Mouse (Mus musculus): Measurements from ENCODE around the gene Asic2. TPM values are rescaled to one million over a fixed set of nuclear protein-coding genes. Genes with fewer than 3 reads are reported as not detected.

Asic2 gene
- polyA plus RNA-seq, 1 experiment from 2014 or later = 17.8 TPM

DNA sequence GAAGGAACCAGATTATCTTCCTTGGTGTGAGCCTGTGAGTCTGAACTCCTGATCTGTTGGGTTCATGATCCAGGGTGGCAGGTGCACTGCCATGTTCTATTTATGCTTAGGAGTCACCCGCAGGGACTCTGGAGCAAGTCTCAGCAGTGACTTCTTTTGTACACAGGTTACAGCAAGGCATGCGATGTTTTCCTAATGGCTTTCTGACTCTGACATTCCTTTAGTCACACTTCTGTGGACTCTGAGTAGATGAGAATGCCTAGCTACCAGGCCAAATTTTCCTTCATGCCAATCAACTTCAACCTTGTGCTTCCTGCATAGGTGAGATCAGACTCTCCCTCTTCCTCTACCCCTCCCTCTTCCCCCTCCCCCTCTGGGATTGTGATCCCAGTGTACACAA, 1132.9 kb downstream of the Asic2 start:
- H3K9ac ChIP-seq (ENCODE audit: low read depth, low read length) = no peak overlapping the region
- H3K27ac ChIP-seq (ENCODE audit: low read depth, low read length) = no peak overlapping the region
- WGBS = 66% methylated on average over 2 of the region's 2 CpGs
- no peaks in the 10 kb centered on the region for H3K36me3 ChIP-seq (ENCODE audit: control insufficient read depth, insufficient read depth, low read length)
- H3K4me1 ChIP-seq (ENCODE audit: control insufficient read depth, insufficient read depth, low read depth, low read length) = no peaks in the 10 kb centered on the region
- H3K9me3 ChIP-seq (ENCODE audit: control insufficient read depth, low read length) = no peaks in the 10 kb centered on the region
- H3K4me2 ChIP-seq (ENCODE audit: low read length) = no peak overlapping the region
- H3K4me3 ChIP-seq (ENCODE audit: low read length) = no peak overlapping the region
- no peaks in the 10 kb centered on the region for H3K27me3 ChIP-seq (replicated peaks; ENCODE audit: control insufficient read depth, insufficient read depth, low read length)
- no peak for ATAC-seq

Other genes starting within 250 kb of the Asic2 start
- gene 5530401A14Rik, start 107.8 kb downstream of the Asic2 start, polyA plus RNA-seq (2015; fragmentation: Nextera tagmentation; extraction: Ambion mirVana) = 0.79 and 1.1 TPM in 2 replicates
- 0.37 and 0.45 TPM in 2 replicates for gene Ccl2, start 67.1 kb upstream of the Asic2 start, polyA plus RNA-seq (2015; fragmentation: Nextera tagmentation; extraction: Ambion mirVana)
- gene Gm17268, start 70.1 kb upstream of the Asic2 start, polyA plus RNA-seq (2015; fragmentation: Nextera tagmentation; extraction: Ambion mirVana) = not detected in 2 replicates
- gene Ccl7, start 77.3 kb upstream of the Asic2 start, polyA plus RNA-seq (2015; fragmentation: Nextera tagmentation; extraction: Ambion mirVana) = 0.79 and 0.89 TPM in 2 replicates
- gene Ccl11, start 89.4 kb upstream of the Asic2 start, polyA plus RNA-seq (2015; fragmentation: Nextera tagmentation; extraction: Ambion mirVana) = 0.24 and 0.38 TPM in 2 replicates
- 1.7 and 2.1 TPM in 2 replicates for gene Ccl12, start 133.4 kb upstream of the Asic2 start, polyA plus RNA-seq (2015; fragmentation: Nextera tagmentation; extraction: Ambion mirVana)
- gene Ccl8, start 146.7 kb upstream of the Asic2 start, polyA plus RNA-seq (2015; fragmentation: Nextera tagmentation; extraction: Ambion mirVana) = not detected in 2 replicates